Mouse (Mus musculus) thymus, adult 2 months (tissue): ENCODE results near the gene Ncf2. TPM values are rescaled to one million over a fixed set of nuclear protein-coding genes. Genes with fewer than 3 reads are reported as not detected.

Experiments used
- DNase-seq: peaks from one replicate; pipeline ENCODE4 v3.0.0; 2021
- H3K27ac ChIP-seq: fragments of 200-500 bp; 2 replicates; pipeline ENCODE4 v1.5.1; 2012; ENCODE audit warnings: low read length, control low read depth; ENCODE audit not compliant: control insufficient read depth, insufficient read depth
- H3K27me3 ChIP-seq: fragments of 200-500 bp; 2 replicates; pipeline ENCODE4 v1.6.1; 2012; ENCODE audit warnings: mild to moderate bottlenecking, low read length, moderate library complexity, mixed read lengths; ENCODE audit not compliant: control insufficient read depth, insufficient read depth
- H3K36me3 ChIP-seq: fragments of 200-500 bp; 2 replicates; pipeline ENCODE4 v1.6.1; 2012; ENCODE audit warnings: mild to moderate bottlenecking, low read length, moderate library complexity; ENCODE audit not compliant: control insufficient read depth, insufficient read depth
- H3K4me1 ChIP-seq: fragments of 200-500 bp; replicated peaks from 2 replicates; pipeline ENCODE4 v1.6.1; 2012; ENCODE audit warnings: low read length; ENCODE audit not compliant: control insufficient read depth, insufficient read depth
- H3K4me3 ChIP-seq: fragments of 200-500 bp; 2 replicates; pipeline ENCODE4 v1.5.1; 2012; ENCODE audit warnings: mild to moderate bottlenecking, low read length, control low read depth, moderate library complexity; ENCODE audit not compliant: control insufficient read depth, insufficient read depth
- CTCF ChIP-seq: fragments of 200-500 bp; IDR thresholded peaks from 2 replicates; pipeline ENCODE4 v1.5.1; 2012; ENCODE audit warnings: mild to moderate bottlenecking, control low read depth, low read length, moderate library complexity, borderline replicate concordance; ENCODE audit not compliant: control insufficient read depth, poor library complexity, insufficient read depth; ENCODE audit errors: extremely low read depth
- POLR2A ChIP-seq: fragments of 200-500 bp; IDR thresholded peaks from 2 replicates; pipeline ENCODE4 v1.6.1; 2012; ENCODE audit warnings: mild to moderate bottlenecking, low read length, control low read depth, moderate library complexity; ENCODE audit not compliant: control insufficient read depth, poor library complexity, insufficient read depth; ENCODE audit errors: extremely low read depth
- WGBS: fragments of 180-500 bp; shearing (Covaris S2); methylation state at CpG from one replicate; pipeline ENCODE4 v1.1.7; 2018; 5-methylcytosine and 5-hydroxymethylcytosine counted together
- polyA plus RNA-seq: library from polyadenylated mRNA; depleted of rRNA; stranded (reverse); fragments of >200 nt; gene quantifications from 2 replicates; pipeline ENCODE4 v1.2.3, GENCODE M21; 2012; rRNA removed

Ncf2 gene
- polyA plus RNA-seq, 1 experiment = 8.4 TPM

- H3K36me3 ChIP-seq = peaks cover 82% of the 10 kb centered on the region
- no peak overlapping the region for H3K4me3 ChIP-seq
- H3K27ac ChIP-seq = no peak overlapping the region
- no peaks in the 10 kb centered on the region for H3K4me1 ChIP-seq
- TF ChIP-seq POLR2A (no peak), CTCF (no peak)
- WGBS = 94% methylated on average over 3 of the region's 3 CpGs
- no peaks in the 10 kb centered on the region for H3K27me3 ChIP-seq
- no peak for DNase-seq
Measured at GRCm38 (mm10) chr1:152840343-152840742, 40.3 kb downstream of the Ncf2 start.

DNA sequence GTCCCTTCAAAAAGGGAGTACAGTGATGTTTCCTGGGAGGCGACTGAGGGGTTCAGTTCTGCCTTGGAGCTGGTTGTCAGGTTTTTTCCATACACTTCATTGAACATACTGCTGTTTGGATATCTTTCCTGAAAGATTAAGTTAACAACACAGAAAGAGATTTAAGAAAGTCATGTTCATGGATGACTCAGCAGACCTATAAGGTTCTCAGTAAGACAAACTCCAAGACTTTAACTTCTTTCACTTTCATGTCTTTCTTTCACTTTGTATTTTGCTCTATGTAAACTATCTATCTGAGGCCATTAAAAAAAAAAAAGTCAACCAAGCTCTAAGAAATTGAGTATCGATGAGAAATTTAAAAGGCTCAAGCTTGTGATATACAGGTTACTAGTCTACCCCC, 41.1 kb downstream of the Ncf2 start:
- Histone ChIP-seq H3K4me1 (no peaks in the 10 kb centered on the region), H3K4me3 (no peak overlapping the region), H3K36me3 (peaks cover 89% of the 10 kb centered on the region), H3K27ac (no peak overlapping the region), H3K27me3 (no peaks in the 10 kb centered on the region)
- TF ChIP-seq CTCF (no peak), POLR2A (no peak)
- WGBS = 94% methylated on average over 2 of the region's 2 CpGs
- DNase-seq = no peak

- DNase-seq = no peak
- Histone ChIP-seq H3K27ac (no peak overlapping the region), H3K4me3 (no peak overlapping the region), H3K36me3 (peaks cover 91% of the 10 kb centered on the region), H3K4me1 (no peaks in the 10 kb centered on the region), H3K27me3 (no peaks in the 10 kb centered on the region)
- WGBS = 95% methylated on average over 1 of the region's 1 CpGs
- TF ChIP-seq CTCF (no peak), POLR2A (no peak)
Measured at GRCm38 (mm10) chr1:152844634-152845033, 44.6 kb downstream of the Ncf2 start.

- no peak overlapping the region for H3K27ac ChIP-seq
- H3K27me3 ChIP-seq = no peaks in the 10 kb centered on the region
- peaks cover 91% of the 10 kb centered on the region for H3K36me3 ChIP-seq
- H3K4me1 ChIP-seq = no peaks in the 10 kb centered on the region
- no peak overlapping the region for H3K4me3 ChIP-seq
- 93% methylated on average over 3 of the region's 3 CpGs for WGBS
- TF ChIP-seq CTCF = no peak
- no peak for TF ChIP-seq POLR2A
- no peak for DNase-seq
Measured at GRCm38 (mm10) chr1:152845211-152845730, 45.3 kb downstream of the Ncf2 start.

DNA sequence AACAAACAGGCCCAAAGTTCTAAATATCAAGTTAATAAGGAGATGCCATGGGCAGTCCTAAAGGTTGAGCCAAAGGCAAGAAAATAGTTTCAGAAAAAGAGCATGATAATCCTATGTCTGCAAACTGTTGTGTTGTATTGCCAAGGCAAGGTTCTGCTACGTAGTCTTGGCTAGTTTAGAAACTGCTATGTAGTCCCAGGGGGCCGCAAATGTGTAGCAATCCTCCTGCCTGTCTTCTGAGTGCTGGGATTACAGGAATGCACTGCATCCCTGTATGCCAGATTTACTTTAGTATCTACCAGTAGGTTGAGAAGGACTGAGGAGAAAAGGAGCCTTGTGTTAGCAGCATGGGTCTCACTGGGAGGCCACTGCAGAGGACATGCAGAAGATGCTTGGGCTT, 46.9 kb downstream of the Ncf2 start:
- Histone ChIP-seq H3K36me3 (peaks cover 87% of the 10 kb centered on the region), H3K27ac (no peak overlapping the region), H3K4me3 (no peak overlapping the region)

DNA sequence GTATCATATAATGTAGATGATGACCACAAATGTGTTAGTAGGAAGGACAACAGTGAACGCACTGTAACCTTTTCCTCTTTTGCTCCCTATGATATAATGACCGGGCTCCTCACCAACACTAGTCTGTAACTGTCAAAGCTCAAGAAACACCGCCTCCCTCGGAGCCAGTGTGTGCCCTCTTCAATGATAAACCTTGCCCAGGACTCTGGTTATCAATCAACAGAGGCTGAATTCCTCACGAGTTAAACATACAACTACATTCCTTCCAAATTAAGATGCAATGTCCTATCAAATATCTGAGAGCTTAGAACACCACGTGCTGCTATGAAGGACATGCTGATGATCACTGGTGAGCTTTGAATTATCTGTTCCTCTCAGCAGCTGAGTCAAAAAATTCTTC, 69.9 kb downstream of the Ncf2 start:
- TF ChIP-seq POLR2A = no peak
- no peak for TF ChIP-seq CTCF
- H3K27ac ChIP-seq = no peak overlapping the region
- no peak overlapping the region for H3K4me3 ChIP-seq
- DNase-seq = no peak
- H3K36me3 ChIP-seq = peaks cover 37% of the 10 kb centered on the region
- no peaks in the 10 kb centered on the region for H3K4me1 ChIP-seq
- 98% methylated on average over 6 of the region's 6 CpGs for WGBS
- H3K27me3 ChIP-seq = no peaks in the 10 kb centered on the region

More for the DNA sequence above, 46.9 kb downstream of the Ncf2 start:
- Histone ChIP-seq H3K27me3 (no peaks in the 10 kb centered on the region), H3K4me1 (no peaks in the 10 kb centered on the region)
- WGBS = 94% methylated on average over 2 of the region's 2 CpGs
- TF ChIP-seq POLR2A (no peak), CTCF (no peak)
- no peak for DNase-seq

DNA sequence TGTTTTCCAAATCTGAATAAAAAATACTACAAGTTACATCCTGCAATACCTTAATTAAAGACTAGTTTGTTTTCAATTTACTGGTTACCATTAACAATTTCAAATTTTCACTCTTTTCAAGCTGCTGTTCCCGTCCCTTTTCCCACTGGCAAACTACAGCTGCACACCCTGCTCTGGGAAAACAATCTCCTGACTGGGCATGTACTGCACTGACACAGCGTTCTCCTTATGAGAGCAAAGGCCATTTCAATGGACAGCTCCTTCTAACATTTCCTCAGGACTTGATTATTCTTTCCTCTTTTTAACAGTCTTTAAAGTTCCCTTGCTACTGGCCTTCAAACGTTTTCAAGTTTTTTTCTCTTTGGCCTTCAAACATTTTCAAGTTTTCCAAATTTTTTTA, 71.0 kb downstream of the Ncf2 start:
- no peak for DNase-seq
- TF ChIP-seq CTCF (no peak), POLR2A (no peak)
- H3K4me1 ChIP-seq = no peaks in the 10 kb centered on the region
- no peak overlapping the region for H3K4me3 ChIP-seq
- H3K36me3 ChIP-seq = peaks cover 26% of the 10 kb centered on the region
- no peaks in the 10 kb centered on the region for H3K27me3 ChIP-seq
- no peak overlapping the region for H3K27ac ChIP-seq
- whole genome bisulfite sequencing = 85% methylated on average over 3 of the region's 3 CpGs

Other genes starting within 250 kb of the Ncf2 start
- not detected in 2 replicates for gene Apobec4, start 49.6 kb upstream of the Ncf2 start, polyA plus RNA-seq
- gene Rgl1, start 33.8 kb upstream of the Ncf2 start, polyA plus RNA-seq = 6.8 and 7.1 TPM in 2 replicates
- 162 and 171 TPM in 2 replicates for gene Arpc5, start 33.7 kb upstream of the Ncf2 start, polyA plus RNA-seq
- 74.0 and 89.7 TPM in 2 replicates for gene Smg7, start 102.5 kb downstream of the Ncf2 start, polyA plus RNA-seq
- gene Nmnat2, start 154.8 kb downstream of the Ncf2 start, polyA plus RNA-seq = 0.66 and 1.1 TPM in 2 replicates